ENCODE assay signal across 14 mouse cellular contexts in the genomic region with DNA sequence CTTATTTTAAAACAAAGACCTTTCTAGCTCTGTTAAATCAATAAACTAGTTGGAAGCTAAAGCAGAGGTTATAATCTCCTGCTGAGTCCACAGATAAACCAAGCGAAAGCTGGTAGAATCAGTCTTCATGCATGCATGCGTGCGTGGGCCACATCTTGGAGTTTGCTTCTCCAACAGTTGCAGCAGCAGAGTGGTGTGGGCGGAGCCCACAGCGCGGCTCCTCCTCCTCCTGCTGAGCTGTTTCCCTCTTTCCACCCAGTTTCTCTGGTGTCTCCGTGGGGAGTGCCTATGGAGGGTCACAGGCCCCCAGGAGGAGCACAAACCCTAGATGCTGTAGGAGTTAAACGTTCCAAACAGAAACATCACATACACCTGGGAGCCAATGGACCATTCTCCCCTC. TPM values are rescaled to one million over a fixed set of nuclear protein-coding genes. Genes with fewer than 3 reads are reported as not detected.
DNase-seq lines count a peak whose midpoint lies in the region; ATAC-seq and TF ChIP-seq lines count a peak whose summit lies in the region.
"Had no signal": no experiment of that assay in that cellular context is flagged by ENCODE, and none has a peak within 500 bp of the region (broad histone marks: within the 10 kb centered on the region; RNA-seq: fewer than 3 reads in every experiment).

No protein-coding gene starts in this region.

- no peaks in the 10 kb centered on the region for H3K36me3 ChIP-seq in splenic B cell, adult 2 months (ENCODE audit: control insufficient read depth, insufficient read depth, low read length, poor library complexity, severe bottlenecking)
- H3K36me3 ChIP-seq: hindbrain, embryonic 10.5 days; limb, embryonic 13.5 days had no signal

- H3K27me3 ChIP-seq in splenic B cell, adult 2 months (ENCODE audit: control insufficient read depth, insufficient read depth, low read length, poor library complexity, severe bottlenecking) = no peaks in the 10 kb centered on the region

- H3K4me3 ChIP-seq in cortical plate, adult 2 months (ENCODE audit: insufficient read depth, low read length) = no peak overlapping the region
- H3K4me3 ChIP-seq: hindbrain, embryonic 10.5 days; limb, embryonic 13.5 days had no signal

- no peak for DNase-seq in frontal cortex, postnatal 25 days (ENCODE audit: low spot score in 2 of 2)
- peak; percentile 36 for DNase-seq in right cerebral cortex, postnatal 25 days
- DNase-seq in right cerebral cortex, postnatal 14 days = no peak
- peak; percentile 30 for DNase-seq in splenic B cell, adult 2 months (ENCODE audit: low read depth, low spot score)
- DNase-seq in layer of hippocampus, adult 11-12 months (ENCODE audit: low spot score) = no peak
- DNase-seq in spleen, postnatal 4 days (ENCODE audit: low spot score in 2 of 2) = no peak
- DNase-seq: cerebellum, adult 18-20 months; kidney, postnatal 25 days had no signal

- H3K27ac ChIP-seq in cortical plate, adult 2 months (ENCODE audit: insufficient read depth, low read length) = peak overlapping the region; percentile 60; the same call in 1 of the 2 replicates
- H3K27ac ChIP-seq: hindbrain, embryonic 10.5 days; limb, embryonic 13.5 days had no signal

- ATAC-seq in frontal cortex, adult (ENCODE audit: low TSS enrichment) = peak; percentile 29; the same call in 1 of the 2 replicates

- peaks cover 5% of the 10 kb centered on the region; the same call in 1 of the 2 replicates for H3K4me1 ChIP-seq in cortical plate, adult 2 months (ENCODE audit: control insufficient read depth, insufficient read depth, low read length)
- H3K4me1 ChIP-seq: limb, embryonic 13.5 days had no signal

- TF ChIP-seq CTCF in cortical plate, adult 2 months (IDR thresholded peaks at IDR 0.05; ENCODE audit: extremely low read depth, insufficient read depth, low read length) = no peak

- TF ChIP-seq POLR2A in cortical plate, adult 2 months (IDR thresholded peaks at IDR 0.05; ENCODE audit: extremely low read depth, insufficient read depth, low read length) = no peak

RNA-seq across cellular contexts. Expression of a gene that starts 47.9 kb away (rescaled TPM):
- polyA plus RNA-seq in cortical plate, adult 2 months (2012; rRNA removed) = 0.02 TPM in 1 of 2 replicates, not detected in the other
- polyA plus RNA-seq: C2C12; hindbrain, embryonic 10.5 days; limb, embryonic 13.5 days; neural tube, embryonic 11.5 days had no signal

Comparison
In these comparisons a context has a peak if more than half of its experiments do, and no peak if none do; other contexts are left out.
1. DNase-seq: peak in right cerebral cortex, postnatal 25 days (single experiment) and splenic B cell, adult 2 months (single experiment); none in frontal cortex, postnatal 25 days (0 of 2), right cerebral cortex, postnatal 14 days (single experiment), layer of hippocampus, adult 11-12 months (single experiment) and spleen, postnatal 4 days (0 of 2).